Mouse (Mus musculus) testis, adult 2 months (tissue): ENCODE data around the gene Kifc1. TPM values are rescaled to one million over a fixed set of nuclear protein-coding genes. Genes with fewer than 3 reads are reported as not detected.

Source experiments
- H3K27ac ChIP-seq: fragments of 200-500 bp; 2 replicates; pipeline ENCODE4 v1.5.1; 2012; ENCODE audit warnings: low read depth, low read length; ENCODE audit not compliant: control insufficient read depth, insufficient read depth
- H3K27me3 ChIP-seq: fragments of 200-500 bp; 2 replicates; pipeline ENCODE4 v1.6.1; 2012; ENCODE audit warnings: mild to moderate bottlenecking, low read length, moderate library complexity; ENCODE audit not compliant: control insufficient read depth, insufficient read depth
- H3K36me3 ChIP-seq: fragments of 200-500 bp; 2 replicates; pipeline ENCODE4 v1.6.1; 2012; ENCODE audit warnings: mild to moderate bottlenecking, low read length; ENCODE audit not compliant: control insufficient read depth, insufficient read depth
- H3K4me1 ChIP-seq: fragments of 200-500 bp; 2 replicates; pipeline ENCODE4 v1.6.1; 2012; ENCODE audit warnings: low read length; ENCODE audit not compliant: control insufficient read depth, insufficient read depth
- H3K4me3 ChIP-seq: fragments of 200-500 bp; 2 replicates; pipeline ENCODE4 v1.5.1; 2012; ENCODE audit warnings: low read depth, mild to moderate bottlenecking, low read length, moderate library complexity, mixed read lengths; ENCODE audit not compliant: control insufficient read depth
- CTCF ChIP-seq: fragments of 200-500 bp; IDR thresholded peaks from 2 replicates; pipeline ENCODE4 v1.5.1; 2012; ENCODE audit warnings: low read depth, mild to moderate bottlenecking, inconsistent platforms, low read length, moderate library complexity; ENCODE audit not compliant: control insufficient read depth, insufficient read depth, insufficient replicate concordance
- POLR2A ChIP-seq: fragments of 200-500 bp; IDR thresholded peaks from 2 replicates; pipeline ENCODE4 v1.6.1; 2012; ENCODE audit warnings: low read depth, mild to moderate bottlenecking, inconsistent platforms, low read length, moderate library complexity; ENCODE audit not compliant: control insufficient read depth
- polyA plus RNA-seq: library from polyadenylated mRNA; depleted of rRNA; stranded (reverse); fragments of >200 nt; gene quantifications from 2 replicates; pipeline ENCODE4 v1.2.3, GENCODE M21; 2012; rRNA removed

Kifc1 gene
- polyA plus RNA-seq, 1 experiment, result 7.7 TPM

GRCm38 (mm10) chr17:33842966-33843795 is 47.3 kb downstream of the Kifc1 start, which contains the start of gene Cd320:
Gene Cd320 (plus strand): TSS chr17:33843091.
- TF ChIP-seq CTCF (no peak), POLR2A (peak; percentile 97)
- no peaks in the 10 kb centered on the region for H3K4me1 ChIP-seq
- H3K36me3 ChIP-seq, result peaks cover 2% of the 10 kb centered on the region
- H3K27me3 ChIP-seq, result no peaks in the 10 kb centered on the region
- H3K27ac ChIP-seq, result peak within 1 kb of the TSS; percentile 97
- H3K4me3 ChIP-seq, result peak within 1 kb of the TSS; percentile 97

- no peak overlapping the region for H3K27ac ChIP-seq
- TF ChIP-seq POLR2A (no peak), CTCF (no peak)
- H3K4me3 ChIP-seq, result no peak overlapping the region
- H3K27me3 ChIP-seq, result no peaks in the 10 kb centered on the region
- H3K36me3 ChIP-seq, result peaks cover 4% of the 10 kb centered on the region
- peaks cover 2% of the 10 kb centered on the region; the same call in 1 of the 2 replicates for H3K4me1 ChIP-seq
Observed at GRCm38 (mm10) chr17:33829561-33829960, 60.9 kb downstream of the Kifc1 start.

- Histone ChIP-seq H3K36me3 (peaks cover 4% of the 10 kb centered on the region), H3K27ac (no peak overlapping the region), H3K4me1 (peaks cover 2% of the 10 kb centered on the region; the same call in 1 of the 2 replicates), H3K27me3 (no peaks in the 10 kb centered on the region), H3K4me3 (no peak overlapping the region)
- TF ChIP-seq POLR2A (no peak), CTCF (no peak)
Observed at GRCm38 (mm10) chr17:33828892-33829291, 61.6 kb downstream of the Kifc1 start.

DNA sequence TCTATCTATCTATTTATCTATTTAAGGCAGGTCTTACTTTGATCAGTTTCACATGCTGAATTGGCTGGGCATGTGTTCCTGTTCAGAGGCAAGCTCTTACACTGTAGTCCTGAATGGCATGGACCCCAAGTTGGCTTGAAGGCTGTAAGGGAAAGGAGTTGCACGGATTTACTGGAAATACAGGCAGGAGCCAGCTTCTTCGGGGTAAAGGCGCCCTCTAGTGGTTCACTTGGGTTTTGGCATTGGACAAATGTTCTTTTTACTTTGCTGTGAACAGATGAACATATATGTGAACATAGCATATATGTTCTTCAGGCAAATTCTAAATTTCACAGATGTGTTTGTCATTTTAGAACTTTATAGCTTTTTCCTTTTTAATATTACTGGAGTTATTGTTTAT is 63.6 kb downstream of the Kifc1 start:
- Histone ChIP-seq H3K4me1 (peaks cover 2% of the 10 kb centered on the region; the same call in 1 of the 2 replicates), H3K27ac (no peak overlapping the region), H3K27me3 (no peaks in the 10 kb centered on the region), H3K36me3 (peaks cover 4% of the 10 kb centered on the region), H3K4me3 (no peak overlapping the region)
- TF ChIP-seq CTCF, result peak; percentile 28; the same call in 1 of the 2 replicates
- no peak for TF ChIP-seq POLR2A

Other genes with a start within 250 kb of the Kifc1 start
- gene Hnrnpm, start 203.8 kb downstream of the Kifc1 start, polyA plus RNA-seq, result 75.6 and 92.2 TPM in 2 replicates
- gene March2, start 172.0 kb downstream of the Kifc1 start, polyA plus RNA-seq, result 92.4 and 96.3 TPM in 2 replicates
- 184 and 196 TPM in 2 replicates for gene Rab11b, start 130.1 kb downstream of the Kifc1 start, polyA plus RNA-seq
- gene Angptl4, start 108.8 kb downstream of the Kifc1 start, polyA plus RNA-seq, result 3.3 and 4.3 TPM in 2 replicates
- 146 and 156 TPM in 2 replicates for gene Kank3, start 80.1 kb downstream of the Kifc1 start, polyA plus RNA-seq
- 716 and 819 TPM in 2 replicates for gene Rps28, start 66.1 kb downstream of the Kifc1 start, polyA plus RNA-seq
- 601 and 663 TPM in 2 replicates for gene Ndufa7, start 66.1 kb downstream of the Kifc1 start, polyA plus RNA-seq
- gene Cd320, start 47.6 kb downstream of the Kifc1 start, polyA plus RNA-seq, result 264 and 291 TPM in 2 replicates
- not detected in 2 replicates for gene Gm7029, start 16.8 kb downstream of the Kifc1 start, polyA plus RNA-seq
- gene Platr17, start 14.5 kb upstream of the Kifc1 start, polyA plus RNA-seq, result not detected in 2 replicates
- gene Daxx, start 18.8 kb upstream of the Kifc1 start, polyA plus RNA-seq, result 157 and 183 TPM in 2 replicates
- gene Tapbp, start 25.2 kb upstream of the Kifc1 start, polyA plus RNA-seq, result 71.7 and 80.8 TPM in 2 replicates
- 65.0 and 66.5 TPM in 2 replicates for gene Zbtb22, start 25.2 kb upstream of the Kifc1 start, polyA plus RNA-seq
- gene Rgl2, start 38.9 kb upstream of the Kifc1 start, polyA plus RNA-seq, result 83.4 and 93.0 TPM in 2 replicates
- 54.8 and 58.7 TPM in 2 replicates for gene Pfdn6, start 49.7 kb upstream of the Kifc1 start, polyA plus RNA-seq
- gene Wdr46, start 50.0 kb upstream of the Kifc1 start, polyA plus RNA-seq, result 25.1 and 25.4 TPM in 2 replicates
- 9.1 and 10.4 TPM in 2 replicates for gene B3galt4, start 60.8 kb upstream of the Kifc1 start, polyA plus RNA-seq
- 45.7 and 48.5 TPM in 2 replicates for gene Vps52, start 65.2 kb upstream of the Kifc1 start, polyA plus RNA-seq
- 212 and 239 TPM in 2 replicates for gene Rps18, start 65.3 kb upstream of the Kifc1 start, polyA plus RNA-seq
- gene H2-K1, start 109.7 kb upstream of the Kifc1 start, polyA plus RNA-seq, result 276 and 298 TPM in 2 replicates
- gene Ring1, start 134.0 kb upstream of the Kifc1 start, polyA plus RNA-seq, result 27.8 and 31.4 TPM in 2 replicates
- gene H2-Ke6, start 137.4 kb upstream of the Kifc1 start, polyA plus RNA-seq, result 24.5 and 25.0 TPM in 2 replicates
- 33.4 and 36.3 TPM in 2 replicates for gene Slc39a7, start 141.0 kb upstream of the Kifc1 start, polyA plus RNA-seq
- 25.5 and 28.0 TPM in 2 replicates for gene Rxrb, start 141.2 kb upstream of the Kifc1 start, polyA plus RNA-seq
- gene Col11a2, start 148.8 kb upstream of the Kifc1 start, polyA plus RNA-seq, result 2.4 and 2.8 TPM in 2 replicates
- gene H2-Oa, start 201.7 kb upstream of the Kifc1 start, polyA plus RNA-seq, result 0.10 and 0.22 TPM in 2 replicates
- gene H2-DMa, start 228.9 kb upstream of the Kifc1 start, polyA plus RNA-seq, result 33.8 and 40.7 TPM in 2 replicates
- 164 and 178 TPM in 2 replicates for gene Brd2, start 232.0 kb upstream of the Kifc1 start, polyA plus RNA-seq